Mouse (Mus musculus) CD8-positive naive resting alpha-beta T cell, adult 57 days (primary cell): ENCODE data around the gene Gm49395. TPM values are rescaled to one million over a fixed set of nuclear protein-coding genes. Genes with fewer than 3 reads are reported as not detected.

ENCODE experiments used
- total RNA-seq: library from RNA; stranded (reverse); gene quantifications from one replicate; pipeline ENCODE4 v1.2.4, GENCODE M21; 2023

Gene Gm49395
- total RNA-seq: not detected

DNA sequence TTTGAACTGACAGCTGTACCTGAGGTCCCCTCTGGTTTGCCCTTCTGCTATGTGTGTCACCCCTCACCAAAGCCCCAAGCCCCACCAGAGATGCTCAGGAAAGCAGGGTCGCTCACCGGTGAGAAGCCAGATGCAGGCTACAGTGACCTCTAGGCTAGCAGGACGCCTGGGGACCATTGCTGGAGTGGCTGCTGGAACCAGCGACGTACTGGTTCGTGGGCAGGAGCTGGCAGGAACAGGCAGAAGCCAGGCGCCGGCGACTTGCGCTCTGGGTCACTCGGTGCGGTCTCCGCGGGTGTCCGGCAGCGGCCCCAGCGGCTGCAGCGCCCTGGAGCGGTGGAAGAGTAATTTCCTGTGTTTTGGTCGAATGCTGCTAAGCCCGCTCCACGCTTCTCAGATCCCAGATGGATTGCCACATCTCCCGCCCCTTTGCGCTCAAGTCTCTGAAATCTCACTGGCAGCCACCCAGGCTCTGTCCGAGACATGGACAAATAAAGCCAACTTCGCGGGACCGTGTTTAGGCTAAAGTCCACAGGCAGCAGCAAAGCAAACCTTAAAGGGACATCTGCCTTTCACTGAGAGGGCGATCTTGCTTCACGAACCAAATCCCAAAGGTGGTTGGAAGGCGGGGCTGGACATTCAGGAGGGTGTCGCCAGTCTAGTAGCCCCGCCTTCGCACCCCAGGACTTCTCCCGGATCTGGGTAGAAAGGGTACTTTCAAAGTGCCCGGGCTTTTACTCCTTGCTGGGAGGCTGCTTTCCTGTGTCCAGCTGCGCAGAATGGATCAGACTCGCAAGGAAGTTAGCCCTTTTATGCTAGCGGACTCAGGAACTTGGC lies at the start of gene Gm49395, which contains the start of gene Itga1:
Gene Gm49395, minus strand, starts transcription at position 567 of the 837 bp plus-strand sequence.
Gene Itga1, minus strand, starts transcription at position 610 of the 837 bp plus-strand sequence.

DNA sequence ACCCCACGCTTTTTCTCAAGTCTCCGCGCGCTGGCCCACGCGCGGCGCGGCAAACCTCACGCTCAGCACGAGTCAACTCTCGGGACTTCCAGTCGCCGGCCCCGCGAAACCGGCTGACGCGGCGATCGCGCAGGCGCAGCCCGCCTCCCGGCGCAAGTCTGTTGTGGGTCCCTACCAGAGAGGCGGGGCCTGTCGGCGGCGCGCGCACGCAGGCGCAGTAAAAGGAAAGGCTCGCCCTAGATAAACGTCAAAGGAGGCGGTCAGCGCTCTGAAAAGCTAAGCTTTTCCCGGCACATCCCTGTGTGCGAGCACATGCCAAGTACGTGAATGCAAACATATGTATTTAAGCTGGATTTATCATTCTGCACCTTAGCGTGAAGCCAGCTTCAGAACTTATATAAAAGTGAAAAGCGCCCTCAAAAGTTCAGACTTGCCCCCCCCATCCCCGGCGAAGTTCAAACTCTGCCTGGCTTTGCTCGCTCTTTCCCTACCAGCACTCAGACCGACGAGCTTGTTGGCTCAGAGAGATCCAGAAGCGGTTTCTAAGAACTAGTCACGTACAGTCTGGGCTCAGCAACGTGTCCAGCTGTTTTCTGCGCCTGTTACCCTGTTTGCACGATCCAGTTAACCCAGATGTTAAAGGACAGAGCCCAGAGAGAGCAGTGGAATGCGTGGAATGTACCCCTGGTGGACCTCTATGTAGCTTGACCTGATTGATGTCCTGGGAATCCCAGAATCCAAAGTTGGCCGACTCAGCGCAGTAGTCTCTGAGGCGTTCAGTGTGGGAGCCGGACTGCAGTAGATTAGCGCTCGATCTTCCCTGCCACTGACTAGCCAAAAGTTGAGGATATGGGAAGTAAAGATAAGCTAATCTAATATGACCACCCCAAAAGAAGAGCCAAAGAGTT lies 11.4 kb downstream of the Gm49395 start, which contains the start of gene Pelo:
Gene Pelo, minus strand, starts transcription at position 118 of the 908 bp plus-strand sequence.

Other genes starting within 250 kb of the Gm49395 start
- 3.1 TPM for gene Itga2, start 169.8 kb downstream of the Gm49395 start, total RNA-seq
- 11.7 TPM for gene Pelo, start 11.7 kb downstream of the Gm49395 start, total RNA-seq
- 0.21 TPM for gene Itga1, start within 50 bp of the Gm49395 start, total RNA-seq